Mouse (Mus musculus) MEL (cell line): ENCODE results near the gene Card14. TPM values are rescaled to one million over a fixed set of nuclear protein-coding genes. Genes with fewer than 3 reads are reported as not detected.

Experiments used
- DNase-seq: peaks from one replicate; pipeline ENCODE4 v3.0.0; 2011; ENCODE audit warnings: low read depth, low spot score
- H3K27ac ChIP-seq: 2 replicates; pipeline ENCODE4 v1.5.1; 2012; ENCODE audit warnings: low read depth, mild to moderate bottlenecking, control low read depth, low read length, moderate library complexity; ENCODE audit not compliant: control insufficient read depth
- H3K27me3 ChIP-seq, 2 experiments: fragments of 150-350 bp in 1 of 2; sonication (generic) in 1 of 2; 2 replicates each; pipeline ENCODE4 v1.6.1; 2012; ENCODE audit warnings: low read length in 2 of 2, mild to moderate bottlenecking in 2 of 2, improper control_type of control experiment in 1 of 2, moderate library complexity in 1 of 2; ENCODE audit not compliant: insufficient read depth in 2 of 2, control insufficient read depth in 1 of 2
- H3K36me3 ChIP-seq, 2 experiments: 2 replicates each; pipeline ENCODE4 v1.6.1; 2012 to 2014; ENCODE audit warnings: low read length in 2 of 2, improper control_type of control experiment in 1 of 2, inconsistent platforms in 1 of 2, mild to moderate bottlenecking in 1 of 2; ENCODE audit not compliant: insufficient read depth in 2 of 2, control insufficient read depth in 1 of 2
- H3K4me1 ChIP-seq, 2 experiments: fragments of 150-350 bp in 1 of 2; sonication (generic) in 1 of 2; 2 replicates each; pipeline ENCODE4 v1.6.1; 2012; ENCODE audit warnings: low read length in 2 of 2, improper control_type of control experiment in 1 of 2, mild to moderate bottlenecking in 1 of 2; ENCODE audit not compliant: insufficient read depth in 2 of 2, control insufficient read depth in 1 of 2
- H3K4me3 ChIP-seq, 2 experiments: fragments of 150-350 bp in 1 of 2; sonication (generic) in 1 of 2; 2 replicates each; pipeline ENCODE4 v1.5.1; 2012; ENCODE audit warnings: low read depth in 2 of 2, low read length in 2 of 2, mild to moderate bottlenecking in 2 of 2, moderate library complexity in 2 of 2, control low read depth in 1 of 2, improper control_type of control experiment in 1 of 2; ENCODE audit not compliant: control insufficient read depth in 1 of 2, insufficient read depth in 1 of 2
- H3K79me2 ChIP-seq: 2 replicates; pipeline ENCODE4 v1.6.1; 2012; ENCODE audit warnings: mild to moderate bottlenecking, low read length, moderate library complexity; ENCODE audit not compliant: control insufficient read depth, poor library complexity, insufficient read depth
- H3K9ac ChIP-seq: 2 replicates; pipeline ENCODE4 v1.6.1; 2012; ENCODE audit warnings: low read depth, mild to moderate bottlenecking, control low read depth, low read length, moderate library complexity; ENCODE audit not compliant: control insufficient read depth, poor library complexity, severe bottlenecking
- H3K9me3 ChIP-seq: fragments of 150-350 bp; sonication (generic); replicated peaks from 2 replicates; pipeline ENCODE4 v1.6.1; 2012; ENCODE audit warnings: mild to moderate bottlenecking, low read length, improper control_type of control experiment, moderate library complexity; ENCODE audit not compliant: insufficient read depth
- CTCF ChIP-seq, 3 experiments: IDR thresholded peaks in 2 of 3; conservative IDR thresholded peaks in 1 of 3; 2 replicates each; pipeline ENCODE4 v1.5.1; 2011 to 2012; ENCODE audit warnings: low read length in 3 of 3, low read depth in 2 of 3, mild to moderate bottlenecking in 2 of 3, improper control_type of control experiment in 1 of 3, inconsistent platforms in 1 of 3, mixed read lengths in 1 of 3, moderate library complexity in 1 of 3; ENCODE audit not compliant: control insufficient read depth in 1 of 3, insufficient read depth in 1 of 3, poor library complexity in 1 of 3, severe bottlenecking in 1 of 3
- MAFK ChIP-seq: IDR thresholded peaks from 2 replicates; pipeline ENCODE4 v1.6.1; 2011; ENCODE audit warnings: low read depth, mild to moderate bottlenecking, low read length, improper control_type of control experiment, borderline replicate concordance
- MAX ChIP-seq: IDR thresholded peaks from 2 replicates; pipeline ENCODE4 v1.6.1; 2011; ENCODE audit warnings: low read length, improper control_type of control experiment
- MEF2A ChIP-seq: IDR thresholded peaks from 2 replicates; pipeline ENCODE4 v1.6.1; 2014; ENCODE audit warnings: low read depth, mild to moderate bottlenecking, inconsistent platforms, low read length, improper control_type of control experiment; ENCODE audit not compliant: poor library complexity, insufficient replicate concordance, severe bottlenecking; ENCODE audit errors: extremely low read depth
- MYB ChIP-seq: IDR thresholded peaks from 2 replicates; pipeline ENCODE4 v1.6.1; 2011; ENCODE audit warnings: mild to moderate bottlenecking, low read depth, low read length, improper control_type of control experiment
- RAD21 ChIP-seq: IDR thresholded peaks from 2 replicates; pipeline ENCODE4 v1.6.1; 2011; ENCODE audit warnings: mild to moderate bottlenecking, low read depth, low read length, improper control_type of control experiment
- SMC3 ChIP-seq: IDR thresholded peaks from 2 replicates; pipeline ENCODE4 v1.6.1; 2011; ENCODE audit warnings: low read depth, low read length, improper control_type of control experiment
- UBTF ChIP-seq: IDR thresholded peaks from 2 replicates; pipeline ENCODE4 v1.6.1; 2012; ENCODE audit warnings: low read depth, mild to moderate bottlenecking, inconsistent platforms, low read length, improper control_type of control experiment, moderate library complexity, borderline replicate concordance; ENCODE audit not compliant: insufficient read depth
- ZMIZ1 ChIP-seq: IDR thresholded peaks from 2 replicates; pipeline ENCODE4 v1.6.1; 2012; ENCODE audit warnings: low read depth, mild to moderate bottlenecking, inconsistent platforms, low read length, improper control_type of control experiment, moderate library complexity
- ZNF384 ChIP-seq: IDR thresholded peaks from 2 replicates; pipeline ENCODE4 v1.6.1; 2012; ENCODE audit warnings: low read depth, mild to moderate bottlenecking, inconsistent platforms, low read length, improper control_type of control experiment
- polyA plus RNA-seq, 2 experiments: library from polyadenylated mRNA; stranded (reverse) in 1 of 2; unstranded in 1 of 2; fragments of >175 nt in 1 of 2; fragments of >200 nt in 1 of 2; gene quantifications; 2 replicates each; pipeline versions ENCODE4 v1.2.1 to v1.2.4; 2012; ENCODE audit warnings: low replicate concordance in 2 of 2, low read depth in 1 of 2; ENCODE audit not compliant: insufficient read length in 2 of 2, insufficient read depth in 1 of 2, missing spikeins in 1 of 2
- total RNA-seq: library from RNA; depleted of rRNA; stranded (reverse); fragments of 300-350 nt; gene quantifications from 2 replicates; pipeline ENCODE4 v1.2.3, GENCODE M21; 2012

Gene Card14
- total and polyA plus RNA-seq, 3 experiments, result not detected

- Histone ChIP-seq H3K79me2 (no peaks in the 10 kb centered on the region), H3K27ac (no peak overlapping the region), H3K36me3 (no peaks in the 10 kb centered on the region), H3K9me3 (no peaks in the 10 kb centered on the region)
- TF ChIP-seq CTCF (IDR thresholded peaks at IDR 0.05 in 2 of 3, conservative IDR thresholded peaks at IDR 0.05 in 1 of 3; ENCODE audit: control insufficient read depth in 1 of 3, insufficient read depth in 1 of 3, low read depth in 2 of 3, low read length in 3 of 3, poor library complexity in 1 of 3, severe bottlenecking in 1 of 3) (peak; percentile 59 to 74 (median 63)), MYB (no peak), SMC3 (peak; percentile 34), RAD21 (peak; percentile 40)
- TF ChIP-seq, all 39 proteins: peak for 3
- no peak overlapping the region for H3K4me3 ChIP-seq
- peaks cover 3 to 5% of the 10 kb centered on the region in 2 experiments; a peak in 3 of 4 replicates for H3K27me3 ChIP-seq
- H3K9ac ChIP-seq, result no peak overlapping the region
- peak; percentile 43 for DNase-seq
- H3K4me1 ChIP-seq, result no peaks in the 10 kb centered on the region
Measured at GRCm38 (mm10) chr11:119325068-119325467, 17.5 kb downstream of the Card14 start.

- Histone ChIP-seq H3K9me3 (no peaks in the 10 kb centered on the region), H3K27ac (no peak overlapping the region), H3K27me3 (peaks cover 14 to 15% of the 10 kb centered on the region in 2 experiments)
Measured at GRCm38 (mm10) chr11:119330592-119330991, 23.0 kb downstream of the Card14 start.

GRCm38 (mm10) chr11:119331970-119332369 is 24.4 kb downstream of the Card14 start:
- Histone ChIP-seq H3K9me3 (no peaks in the 10 kb centered on the region), H3K27ac (no peak overlapping the region), H3K27me3 (peaks cover 14 to 18% of the 10 kb centered on the region in 2 experiments), H3K4me3 (no peak overlapping the region), H3K36me3 (no peaks in the 10 kb centered on the region), H3K79me2 (no peaks in the 10 kb centered on the region), H3K9ac (no peak overlapping the region), H3K4me1 (no peaks in the 10 kb centered on the region)
- TF ChIP-seq MAX (no peak), RAD21 (peak; percentile 54), MEF2A (no peak), MAFK (no peak), CTCF (IDR thresholded peaks at IDR 0.05 in 2 of 3, conservative IDR thresholded peaks at IDR 0.05 in 1 of 3; ENCODE audit: control insufficient read depth in 1 of 3, insufficient read depth in 1 of 3, low read depth in 2 of 3, low read length in 3 of 3, poor library complexity in 1 of 3, severe bottlenecking in 1 of 3) (peak; percentile 31 to 57 (median 51); a peak in 5 of 6 replicates), SMC3 (peak; percentile 52), UBTF (no peak)
- DNase-seq, result peak; percentile 38

More at GRCm38 (mm10) chr11:119330592-119330991, 23.0 kb downstream of the Card14 start:
- DNase-seq, result no peak
- no peaks in the 10 kb centered on the region for H3K36me3 ChIP-seq
- no peaks in the 10 kb centered on the region for H3K79me2 ChIP-seq
- H3K4me3 ChIP-seq, result no peak overlapping the region
- TF ChIP-seq RAD21, result no peak
- no peak for TF ChIP-seq ZMIZ1
- no peak for TF ChIP-seq MAFK
- no peak for TF ChIP-seq UBTF
- no peak for TF ChIP-seq ZNF384
- TF ChIP-seq, all 39 proteins: peak for 0
- Histone ChIP-seq H3K9ac (no peak overlapping the region), H3K4me1 (no peaks in the 10 kb centered on the region)
